Mouse (Mus musculus): ENCODE results near the gene Lsm11. TPM values are rescaled to one million over a fixed set of nuclear protein-coding genes. Genes with fewer than 3 reads are reported as not detected.

Lsm11 gene
- polyA plus RNA-seq, 1 experiment from 2014 or later, result 3.5 TPM

- no peaks in the 10 kb centered on the region for H3K9me3 ChIP-seq (ENCODE audit: control insufficient read depth, low read length)
- no peak overlapping the region for H3K9ac ChIP-seq (ENCODE audit: low read length)
- no peak overlapping the region for H3K4me3 ChIP-seq (ENCODE audit: low read depth, low read length)
- WGBS, result 85% methylated on average over 8 of the region's 8 CpGs
- peaks cover 24% of the 10 kb centered on the region for H3K36me3 ChIP-seq (ENCODE audit: control insufficient read depth, insufficient read depth, low read length)
- DNase-seq (ENCODE audit: low spot score), result no peak
- H3K27ac ChIP-seq (replicated peaks), result no peak overlapping the region
- TF ChIP-seq EP300 (optimal IDR thresholded peaks at IDR 0.05) (no peak), CTCF (IDR thresholded peaks at IDR 0.05; ENCODE audit: low read depth) (no peak)
- H3K4me1 ChIP-seq (replicated peaks; ENCODE audit: control insufficient read depth, insufficient read depth), result no peaks in the 10 kb centered on the region
- H3K4me2 ChIP-seq (replicated peaks; ENCODE audit: low read depth), result no peak overlapping the region
- no peak for ATAC-seq (ENCODE audit: low FRiP score, low TSS enrichment)
- no peaks in the 10 kb centered on the region for H3K27me3 ChIP-seq (ENCODE audit: control insufficient read depth, insufficient read depth, low read length)
Observed at GRCm38 (mm10) chr11:45906109-45906786, 38.5 kb downstream of the Lsm11 start.

GRCm38 (mm10) chr11:45900233-45901015 is 44.3 kb downstream of the Lsm11 start:
- Histone ChIP-seq H3K4me3 (ENCODE audit: low read depth, low read length) (no peak overlapping the region), H3K9me3 (ENCODE audit: control insufficient read depth, low read length) (no peaks in the 10 kb centered on the region), H3K4me2 (replicated peaks; ENCODE audit: low read depth) (no peak overlapping the region), H3K27me3 (ENCODE audit: control insufficient read depth, insufficient read depth, low read length) (no peaks in the 10 kb centered on the region), H3K27ac (replicated peaks) (no peak overlapping the region), H3K36me3 (ENCODE audit: control insufficient read depth, insufficient read depth, low read length) (peaks cover 5% of the 10 kb centered on the region; the same call in 1 of the 2 replicates), H3K9ac (ENCODE audit: low read length) (no peak overlapping the region), H3K4me1 (replicated peaks; ENCODE audit: control insufficient read depth, insufficient read depth) (no peaks in the 10 kb centered on the region)
- TF ChIP-seq CTCF (IDR thresholded peaks at IDR 0.05; ENCODE audit: low read depth) (no peak), EP300 (optimal IDR thresholded peaks at IDR 0.05) (no peak)
- ATAC-seq (ENCODE audit: low FRiP score, low TSS enrichment) (no peak), DNase-seq (ENCODE audit: low spot score) (no peak)
- 55% methylated on average over 11 of the region's 11 CpGs for WGBS

- Histone ChIP-seq H3K27ac (replicated peaks) (no peak overlapping the region), H3K36me3 (ENCODE audit: control insufficient read depth, insufficient read depth, low read length) (peaks cover 17% of the 10 kb centered on the region; the same call in 1 of the 2 replicates), H3K4me1 (replicated peaks; ENCODE audit: control insufficient read depth, insufficient read depth) (no peaks in the 10 kb centered on the region), H3K4me2 (replicated peaks; ENCODE audit: low read depth) (no peak overlapping the region), H3K4me3 (ENCODE audit: low read depth, low read length) (no peak overlapping the region), H3K9ac (ENCODE audit: low read length) (no peak overlapping the region), H3K27me3 (ENCODE audit: control insufficient read depth, insufficient read depth, low read length) (no peaks in the 10 kb centered on the region), H3K9me3 (ENCODE audit: control insufficient read depth, low read length) (no peaks in the 10 kb centered on the region)
- no peak for TF ChIP-seq EP300 (optimal IDR thresholded peaks at IDR 0.05)
- TF ChIP-seq CTCF (IDR thresholded peaks at IDR 0.05; ENCODE audit: low read depth), result no peak
- ATAC-seq (ENCODE audit: low FRiP score, low TSS enrichment) (no peak), DNase-seq (ENCODE audit: low spot score) (no peak)
- WGBS, result 75% methylated on average over 2 of the region's 2 CpGs
Observed at GRCm38 (mm10) chr11:45897392-45897791, 47.3 kb downstream of the Lsm11 start.

GRCm38 (mm10) chr11:45892861-45893360 is 51.8 kb downstream of the Lsm11 start:
- Histone ChIP-seq H3K27me3 (ENCODE audit: control insufficient read depth, insufficient read depth, low read length) (no peaks in the 10 kb centered on the region), H3K4me2 (replicated peaks; ENCODE audit: low read depth) (no peak overlapping the region), H3K4me3 (ENCODE audit: low read depth, low read length) (no peak overlapping the region), H3K36me3 (ENCODE audit: control insufficient read depth, insufficient read depth, low read length) (peaks cover 23% of the 10 kb centered on the region), H3K9ac (ENCODE audit: low read length) (no peak overlapping the region), H3K27ac (replicated peaks) (no peak overlapping the region), H3K4me1 (replicated peaks; ENCODE audit: control insufficient read depth, insufficient read depth) (no peaks in the 10 kb centered on the region), H3K9me3 (ENCODE audit: control insufficient read depth, low read length) (no peaks in the 10 kb centered on the region)
- TF ChIP-seq EP300 (optimal IDR thresholded peaks at IDR 0.05) (no peak), CTCF (IDR thresholded peaks at IDR 0.05; ENCODE audit: low read depth) (no peak)
- 93% methylated on average over 5 of the region's 5 CpGs for WGBS
- DNase-seq (ENCODE audit: low spot score), result no peak
- ATAC-seq (ENCODE audit: low FRiP score, low TSS enrichment), result no peak

GRCm38 (mm10) chr11:45890423-45890822 is 54.3 kb downstream of the Lsm11 start:
- no peak overlapping the region for H3K4me3 ChIP-seq (ENCODE audit: low read depth, low read length)
- no peaks in the 10 kb centered on the region for H3K4me1 ChIP-seq (replicated peaks; ENCODE audit: control insufficient read depth, insufficient read depth)
- no peak overlapping the region for H3K4me2 ChIP-seq (replicated peaks; ENCODE audit: low read depth)
- no peaks in the 10 kb centered on the region for H3K27me3 ChIP-seq (ENCODE audit: control insufficient read depth, insufficient read depth, low read length)
- H3K9me3 ChIP-seq (ENCODE audit: control insufficient read depth, low read length), result no peaks in the 10 kb centered on the region
- H3K27ac ChIP-seq (replicated peaks), result no peak overlapping the region
- peaks cover 26% of the 10 kb centered on the region for H3K36me3 ChIP-seq (ENCODE audit: control insufficient read depth, insufficient read depth, low read length)
- WGBS, result 83% methylated on average over 20 of the region's 20 CpGs
- H3K9ac ChIP-seq (ENCODE audit: low read length), result no peak overlapping the region
- ATAC-seq (ENCODE audit: low FRiP score, low TSS enrichment) (no peak), DNase-seq (ENCODE audit: low spot score) (no peak)
- TF ChIP-seq CTCF (IDR thresholded peaks at IDR 0.05; ENCODE audit: low read depth), result no peak
- TF ChIP-seq EP300 (optimal IDR thresholded peaks at IDR 0.05), result no peak

GRCm38 (mm10) chr11:45889981-45890380 is 54.8 kb downstream of the Lsm11 start:
- H3K4me3 ChIP-seq (ENCODE audit: low read depth, low read length), result no peak overlapping the region
- TF ChIP-seq CTCF (IDR thresholded peaks at IDR 0.05; ENCODE audit: low read depth) (no peak), EP300 (optimal IDR thresholded peaks at IDR 0.05) (no peak)
- no peaks in the 10 kb centered on the region for H3K9me3 ChIP-seq (ENCODE audit: control insufficient read depth, low read length)
- no peak overlapping the region for H3K4me2 ChIP-seq (replicated peaks; ENCODE audit: low read depth)
- no peaks in the 10 kb centered on the region for H3K27me3 ChIP-seq (ENCODE audit: control insufficient read depth, insufficient read depth, low read length)
- H3K4me1 ChIP-seq (replicated peaks; ENCODE audit: control insufficient read depth, insufficient read depth), result no peaks in the 10 kb centered on the region
- H3K27ac ChIP-seq (replicated peaks), result no peak overlapping the region
- peaks cover 22% of the 10 kb centered on the region for H3K36me3 ChIP-seq (ENCODE audit: control insufficient read depth, insufficient read depth, low read length)
- ATAC-seq (ENCODE audit: low FRiP score, low TSS enrichment), result no peak
- no peak for DNase-seq (ENCODE audit: low spot score)
- H3K9ac ChIP-seq (ENCODE audit: low read length), result no peak overlapping the region
- WGBS, result 84% methylated on average over 3 of the region's 3 CpGs
